Mouse (Mus musculus): ENCODE data around the gene Gm10024.
"Not testable (repeated sequence)": the region's sequence is repeated elsewhere in the genome, so short reads cannot be mapped to it uniquely, and the experiment has no call there.

Gene Gm10024

GRCm38 (mm10) chr10:77711157-77711556, at the start of gene Gm10024:
Gm10024 (plus strand) TSS chr10:77711457.
- DNase-seq (ENCODE audit: low read depth, low spot score), result not testable (repeated sequence)

DNA sequence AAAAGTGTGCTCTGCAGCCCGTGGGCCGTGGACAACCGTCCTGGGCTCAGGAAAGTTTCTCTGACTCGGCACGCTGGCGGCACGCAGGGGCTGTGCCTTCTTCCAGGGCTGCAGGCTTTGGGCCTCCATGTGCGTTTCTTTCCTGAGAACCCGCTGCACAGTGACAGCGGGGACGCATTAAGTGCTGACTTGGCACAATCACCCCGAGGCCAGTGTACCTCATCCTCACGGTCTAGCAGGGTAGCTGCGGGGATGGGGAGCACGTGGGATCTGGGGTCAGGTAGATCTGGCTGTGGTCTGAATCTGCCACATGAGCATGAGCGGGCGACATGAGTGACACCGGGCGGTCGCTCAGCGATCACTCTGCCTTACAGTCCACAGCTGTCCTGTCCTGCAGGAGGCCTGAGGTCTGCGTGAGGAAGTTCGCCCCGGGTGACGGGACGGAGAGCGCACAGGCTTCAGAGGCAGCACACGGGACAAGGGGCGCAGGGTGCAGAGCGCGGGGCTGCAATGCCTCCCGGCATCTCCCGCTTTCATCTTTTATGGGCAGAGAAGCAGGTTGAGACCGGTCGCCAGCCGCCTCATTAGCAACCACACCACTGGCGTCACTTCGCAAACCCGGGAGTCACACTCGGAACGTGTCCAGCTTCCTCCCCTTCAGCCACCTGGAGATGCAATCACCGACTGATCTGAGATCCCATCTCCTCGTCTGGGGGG, 47.1 kb upstream of the Gm10024 start:
- no peak for DNase-seq (ENCODE audit: low read depth, low spot score)

- DNase-seq (ENCODE audit: low read depth, low spot score), result no peak
Measured at GRCm38 (mm10) chr10:77666342-77666741, 44.9 kb upstream of the Gm10024 start.

DNA sequence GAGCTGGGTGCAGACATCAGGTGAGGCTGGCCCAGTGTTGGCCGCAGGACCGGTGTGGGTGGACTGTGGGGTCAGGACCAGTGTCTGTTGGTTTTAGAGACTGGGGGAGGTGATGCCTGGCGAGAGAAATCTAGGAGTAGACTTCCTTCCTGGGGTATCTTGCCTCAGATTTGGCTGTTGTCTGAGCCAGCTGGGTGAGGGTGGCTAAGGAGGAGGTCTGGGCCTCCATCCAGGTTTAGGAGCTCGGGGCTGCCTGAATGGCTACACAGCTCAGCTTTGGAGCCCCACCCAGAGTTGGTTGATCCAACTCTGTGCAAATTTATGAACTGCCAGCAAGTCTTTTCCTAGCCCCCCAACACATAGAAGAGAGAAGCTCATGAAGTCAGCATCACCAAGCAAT, 43.9 kb upstream of the Gm10024 start:
- no peak for DNase-seq (ENCODE audit: low read depth, low spot score)

GRCm38 (mm10) chr10:77670710-77671109, 40.5 kb upstream of the Gm10024 start:
- no peak for DNase-seq (ENCODE audit: low read depth, low spot score)

DNA sequence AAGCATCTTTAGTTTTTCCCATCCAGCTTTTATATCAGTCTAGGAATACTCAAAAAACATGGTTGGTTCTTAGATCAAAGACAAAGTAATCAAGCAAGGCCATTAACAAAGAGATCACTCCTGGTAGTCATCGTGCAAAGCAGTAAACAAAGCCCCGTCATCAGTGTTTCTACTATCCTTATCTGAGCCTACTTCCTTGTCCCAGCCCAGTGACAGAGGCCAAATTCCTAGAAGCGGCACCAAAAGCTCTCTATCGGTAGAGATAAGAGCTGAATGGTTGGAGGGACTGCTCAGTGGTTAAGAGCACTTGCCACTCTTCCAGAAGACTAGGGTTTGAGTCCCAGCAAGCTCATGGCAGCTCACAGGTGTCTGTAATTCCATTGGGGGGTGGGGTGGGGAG, 39.7 kb upstream of the Gm10024 start:
- no peak for DNase-seq (ENCODE audit: low read depth, low spot score)

DNA sequence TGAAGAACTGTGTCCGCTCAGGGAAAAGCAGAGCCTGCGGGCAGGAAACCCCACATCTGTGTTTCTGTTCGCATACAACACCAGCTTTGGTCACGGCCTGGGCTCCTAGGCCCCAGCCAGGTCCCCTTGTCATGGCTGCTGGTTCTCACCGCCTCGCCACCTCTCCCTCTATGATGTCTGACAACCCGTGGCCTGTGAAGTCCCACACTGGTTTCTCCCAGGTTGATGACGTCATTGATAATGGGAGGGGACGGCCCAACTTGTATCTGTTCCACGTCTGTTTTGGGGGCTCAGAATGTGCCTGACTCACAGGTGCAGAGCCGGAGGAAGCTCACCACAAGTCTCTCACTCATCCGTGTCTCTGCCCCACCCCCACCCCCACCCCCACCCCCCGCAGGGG, 37.5 kb upstream of the Gm10024 start:
- DNase-seq (ENCODE audit: low read depth, low spot score), result no peak

DNA sequence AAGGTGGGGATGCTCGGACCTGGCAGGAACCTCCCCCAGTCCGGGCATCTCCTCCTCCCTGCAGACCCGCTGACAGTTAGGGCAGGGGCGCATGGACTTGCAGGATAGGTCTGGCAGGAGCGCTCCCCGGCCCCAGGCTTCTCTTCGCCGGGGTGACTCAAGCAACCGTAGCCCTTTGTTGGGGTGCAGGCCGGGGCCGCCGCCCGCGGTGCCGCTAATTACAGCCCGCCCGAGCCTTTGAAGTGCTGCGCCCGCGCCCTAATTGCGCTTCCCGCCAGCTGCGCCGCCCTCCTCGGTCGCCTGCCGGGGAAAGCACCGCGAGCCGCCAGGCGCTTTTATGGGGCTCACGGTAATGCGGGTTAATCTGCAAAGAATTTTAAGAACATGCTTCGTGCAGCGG, 33.7 kb upstream of the Gm10024 start:
- DNase-seq (ENCODE audit: low read depth, low spot score), result no peak

- no peak for DNase-seq (ENCODE audit: low read depth, low spot score)
Measured at GRCm38 (mm10) chr10:77682994-77683393, 28.3 kb upstream of the Gm10024 start.

GRCm38 (mm10) chr10:77684181-77684580, 27.1 kb upstream of the Gm10024 start:
- DNase-seq (ENCODE audit: low read depth, low spot score), result no peak

DNA sequence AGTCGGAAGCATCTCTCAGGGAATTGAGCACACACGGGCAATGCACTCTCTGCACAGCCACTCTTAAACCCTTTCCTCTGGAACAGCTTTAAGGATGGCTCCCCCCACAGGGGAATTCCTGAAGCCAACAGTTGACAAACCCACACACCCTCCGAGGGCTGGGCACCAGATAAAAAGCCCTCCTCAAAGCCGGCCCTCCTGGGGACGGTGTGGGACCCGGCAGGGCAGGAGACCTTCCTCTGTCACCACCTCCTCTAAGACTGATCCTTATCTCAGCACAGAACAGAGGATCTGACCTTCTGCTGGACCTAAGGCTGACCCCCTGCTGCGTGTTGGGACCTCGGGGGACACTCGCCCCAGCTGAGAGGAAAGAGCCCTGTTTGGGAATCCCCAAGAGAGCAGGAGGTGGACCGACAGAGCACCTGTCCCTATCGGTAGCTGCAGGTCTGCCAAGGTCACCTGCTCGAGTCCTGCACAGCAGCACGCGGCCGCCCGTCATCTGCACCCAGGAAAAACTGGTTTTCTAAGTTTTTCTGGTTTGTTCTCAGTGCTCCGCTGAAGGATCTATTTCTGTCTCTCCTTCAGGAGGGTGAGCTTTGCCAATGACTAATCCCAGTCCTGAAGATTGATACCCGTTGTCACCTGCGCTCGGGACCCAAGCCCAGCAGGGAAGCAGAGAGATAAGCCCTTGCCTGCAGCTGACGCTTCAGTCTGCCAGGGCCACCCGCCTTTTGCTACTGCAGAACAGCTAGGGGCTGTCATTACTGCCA, 25.2 kb upstream of the Gm10024 start, which contains the start of gene Tspear:
Gene Tspear, plus strand, starts transcription at position 675 of the 770 bp plus-strand sequence.
- DNase-seq (ENCODE audit: low read depth, low spot score), result no peak

DNA sequence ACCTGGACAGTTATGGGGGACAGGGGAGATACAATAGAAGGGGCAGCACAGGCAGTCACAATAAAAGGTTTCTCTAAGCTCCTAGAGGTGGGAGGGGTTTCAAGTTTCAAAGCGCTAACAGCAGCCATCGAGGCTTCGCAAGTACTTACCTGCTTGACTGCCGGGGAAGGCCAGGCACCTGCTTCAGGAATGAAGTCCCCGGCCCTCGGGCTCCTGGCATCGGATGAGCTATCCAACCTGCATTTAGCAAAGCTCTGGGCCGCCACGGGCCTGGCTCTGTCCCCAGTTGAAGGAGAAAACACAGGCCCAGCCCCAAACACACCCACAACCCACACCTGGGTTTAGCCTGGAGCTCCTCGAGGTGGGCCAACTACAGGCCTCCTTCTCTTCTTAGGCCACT, 24.2 kb upstream of the Gm10024 start:
- no peak for DNase-seq (ENCODE audit: low read depth, low spot score)

- DNase-seq (ENCODE audit: low read depth, low spot score), result not testable (repeated sequence)
Measured at GRCm38 (mm10) chr10:77690356-77690807, 20.9 kb upstream of the Gm10024 start, which contains the start of gene Gm19402. Gm19402 (minus strand) TSS chr10:77690757.

DNA sequence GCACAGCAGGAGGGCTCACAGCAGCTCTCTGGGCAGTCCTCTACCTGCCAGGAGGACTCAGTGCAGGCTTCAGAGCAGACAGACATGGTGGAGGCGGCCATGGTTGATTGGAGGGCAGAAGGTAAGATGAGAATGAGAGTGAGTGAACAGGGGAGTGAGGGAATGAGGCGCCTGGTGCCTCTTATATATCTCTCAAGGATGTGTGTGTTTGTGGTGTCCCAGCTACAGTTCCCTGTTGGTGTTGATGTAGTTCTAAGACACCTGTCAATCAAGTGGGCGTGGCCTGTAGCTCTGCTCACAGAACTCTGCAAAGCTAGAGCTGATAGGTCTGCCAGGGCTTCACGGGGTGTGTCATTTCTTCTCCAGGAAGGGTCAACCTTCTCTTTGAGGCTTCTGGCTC, 14.1 kb upstream of the Gm10024 start, which contains the start of gene Gm9508:
Gene Gm9508, minus strand, starts transcription at position 101 of the 400 bp plus-strand sequence.
- no peak for DNase-seq (ENCODE audit: low read depth, low spot score)

DNA sequence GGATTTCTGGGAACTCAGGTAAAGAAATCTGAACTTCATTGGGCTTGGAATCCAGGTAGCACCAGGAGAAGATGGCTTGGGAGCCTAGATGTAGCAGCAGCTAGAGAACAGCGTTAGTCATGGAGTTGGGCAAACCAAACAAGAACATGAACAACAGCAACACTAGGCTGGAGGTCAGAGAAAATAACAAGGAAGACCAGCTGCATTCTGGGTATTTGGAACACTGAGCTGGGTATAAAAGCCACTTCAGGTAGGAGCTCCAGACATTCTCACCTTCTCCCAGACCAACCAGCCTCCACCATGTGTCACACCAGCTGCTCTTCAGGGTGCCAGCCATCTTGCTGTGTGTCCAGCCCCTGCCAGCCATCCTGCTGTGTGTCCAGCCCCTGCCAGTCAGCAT, 4.9 kb upstream of the Gm10024 start, which contains the start of gene Gm10272:
Gene Gm10272, plus strand, starts transcription at position 301 of the 400 bp plus-strand sequence.
- DNase-seq (ENCODE audit: low read depth, low spot score), result no peak

DNA sequence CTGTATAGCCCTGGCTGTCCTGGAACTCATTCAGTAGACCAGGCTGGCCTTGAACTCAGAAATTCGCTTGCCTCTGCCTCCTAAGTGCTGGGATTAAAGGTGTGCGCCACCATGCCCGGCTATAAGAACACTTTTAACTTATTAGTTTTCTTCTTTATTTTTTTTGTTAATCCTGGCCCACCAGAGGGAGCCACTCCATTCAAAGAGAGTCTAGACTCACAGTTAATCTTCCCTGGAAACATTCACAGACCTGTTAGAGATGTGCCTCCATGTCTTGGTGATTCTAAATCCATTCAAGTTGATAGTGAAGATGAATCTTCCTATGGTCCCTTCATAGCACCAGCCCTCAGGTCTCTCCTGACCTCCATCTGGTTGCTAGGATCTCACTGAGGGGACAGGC, 1.4 kb upstream of the Gm10024 start:
- no peak for DNase-seq (ENCODE audit: low read depth, low spot score)

DNA sequence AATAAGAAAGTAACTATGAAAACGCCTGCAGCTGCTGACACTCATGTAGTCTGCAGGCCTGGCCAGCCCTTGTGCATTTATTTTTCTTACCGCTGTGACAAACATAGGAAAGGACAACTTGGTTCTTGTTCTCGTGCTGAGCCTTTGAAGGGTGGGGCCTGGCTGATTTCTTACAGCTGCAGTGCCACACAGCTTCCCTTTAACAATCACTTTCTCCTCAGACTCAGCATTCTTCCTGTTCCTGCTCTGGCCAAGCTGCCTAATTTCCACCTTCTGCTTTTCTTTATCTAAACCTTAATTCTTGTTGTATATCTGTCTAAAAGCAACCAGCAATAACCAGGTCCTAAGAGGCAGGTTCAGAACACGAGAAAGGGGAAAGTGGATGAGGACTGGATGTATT, 2.5 kb downstream of the Gm10024 start:
- no peak for DNase-seq (ENCODE audit: low read depth, low spot score)

DNA sequence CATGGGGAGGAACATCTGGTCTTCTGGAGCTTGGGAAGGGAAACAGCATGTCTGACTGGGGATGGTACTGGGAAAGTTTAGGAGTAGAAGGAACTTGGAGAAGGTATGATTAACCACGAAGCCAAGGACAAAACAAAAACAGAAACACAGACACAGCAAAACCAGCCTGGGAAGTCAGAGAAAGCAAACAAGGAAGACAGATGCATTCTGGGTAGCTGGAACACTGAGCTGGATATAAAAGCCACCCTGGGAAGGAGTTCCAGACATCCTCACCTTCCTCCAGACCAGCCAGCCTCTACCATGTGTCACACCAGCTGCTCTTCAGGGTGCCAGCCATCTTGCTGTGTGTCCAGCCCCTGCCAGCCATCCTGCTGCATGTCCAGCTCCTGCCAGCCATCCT, 4.2 kb downstream of the Gm10024 start, which contains the start of gene Gm10142:
Gene Gm10142, plus strand, starts transcription at position 301 of the 400 bp plus-strand sequence.
- no peak for DNase-seq (ENCODE audit: low read depth, low spot score)

DNA sequence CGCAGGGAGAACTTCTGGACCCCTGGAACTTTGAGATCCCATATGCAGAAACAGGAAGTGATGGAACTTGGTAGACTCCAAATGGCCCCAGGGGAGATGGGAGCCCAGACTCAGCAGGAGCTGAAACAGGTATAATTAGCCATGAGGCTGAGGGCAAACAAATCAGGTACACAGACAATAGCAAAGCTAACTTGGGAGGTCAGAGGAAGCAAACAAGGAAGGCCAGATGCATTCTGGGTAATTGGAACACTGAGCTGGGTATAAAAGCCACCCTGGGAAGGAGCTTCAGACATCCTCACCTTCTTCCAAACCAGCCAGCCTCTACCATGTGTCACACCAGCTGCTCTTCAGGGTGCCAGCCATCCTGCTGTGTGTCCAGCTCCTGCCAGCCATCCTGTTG, 9.0 kb downstream of the Gm10024 start, which contains the start of gene Krtap12-1:
Gene Krtap12-1, plus strand, starts transcription at position 301 of the 400 bp plus-strand sequence.
- not testable (repeated sequence) for DNase-seq (ENCODE audit: low read depth, low spot score)

- DNase-seq (ENCODE audit: low read depth, low spot score), result no peak
Measured at GRCm38 (mm10) chr10:77724855-77725254, 13.6 kb downstream of the Gm10024 start.

DNA sequence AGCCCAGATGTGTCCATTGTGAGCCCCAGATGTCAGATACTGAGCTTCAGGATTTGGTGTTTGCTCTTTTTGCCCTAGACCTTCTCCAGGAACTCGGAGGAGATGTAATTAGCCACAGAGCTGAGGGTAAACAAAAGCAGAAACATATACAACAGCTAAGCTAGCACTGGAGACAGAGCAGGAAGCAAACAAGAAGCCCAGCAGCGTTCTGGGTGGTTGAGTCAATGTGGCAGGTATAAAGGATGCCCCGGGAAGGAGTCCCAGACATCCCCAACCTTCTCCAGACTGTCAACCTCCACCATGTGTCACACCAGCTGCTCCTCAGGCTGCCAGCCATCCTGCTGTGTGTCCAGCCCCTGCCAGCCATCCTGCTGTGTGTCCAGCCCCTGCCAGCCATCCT, 14.9 kb downstream of the Gm10024 start, which contains the start of gene Gm10100:
Gene Gm10100, plus strand, starts transcription at position 301 of the 400 bp plus-strand sequence.
- no peak for DNase-seq (ENCODE audit: low read depth, low spot score)

- DNase-seq (ENCODE audit: low read depth, low spot score), result no peak
Measured at GRCm38 (mm10) chr10:77728280-77728679, 17.0 kb downstream of the Gm10024 start.

All from retina, postnatal 7 days (tissue).